In the genomic region with DNA sequence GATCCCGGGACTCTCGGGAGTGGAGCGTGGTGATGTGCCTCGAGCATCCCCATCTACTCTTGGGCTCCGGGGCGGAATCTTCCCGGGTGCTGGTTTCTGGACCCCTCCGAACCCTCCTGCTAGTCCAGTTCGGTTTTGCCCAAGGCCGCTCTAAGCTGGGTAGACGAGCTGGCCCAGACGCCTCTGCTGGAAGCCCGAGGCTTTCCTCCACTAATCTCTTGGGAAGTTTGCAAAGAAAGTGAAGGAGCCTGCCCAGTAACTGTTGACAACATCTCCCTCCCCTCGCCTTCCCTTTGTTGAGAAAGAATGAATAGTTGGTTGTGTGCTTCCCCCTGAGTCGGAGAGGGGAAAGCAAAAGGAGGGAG, we compare ENCODE assay signal across 8 mouse cellular contexts.
A peak's percentile ranks its signal among the peaks of the same experiment; 100 is the strongest.
DNase-seq lines count a peak whose midpoint lies in the region; ATAC-seq and TF ChIP-seq lines count a peak whose summit lies in the region.

No protein-coding gene starts in this region.

- peak; percentile 16 to 53 for DNase-seq in left cerebral cortex, postnatal 10 days (ENCODE audit: extremely low spot score in 1 of 2, low spot score in 2 of 2)
- no peak for DNase-seq in left cerebral cortex, adult 8-10 months (ENCODE audit: low spot score in 2 of 2)
- peak; percentile 12 for DNase-seq in cerebellum, adult 8-10 months
- DNase-seq in gastrocnemius, adult 18-20 months (ENCODE audit: low spot score): peak; percentile 25
- peak; percentile 59 for DNase-seq in hindbrain, postnatal 0 days (ENCODE audit: low spot score)
- DNase-seq in midbrain, postnatal 0 days (ENCODE audit: low spot score): peak; percentile 54
- no peak for DNase-seq in thymus, postnatal 36 days

- H3K27me3 ChIP-seq in hindbrain, postnatal 0 days (ENCODE audit: insufficient read depth, low read length): no peaks in the 10 kb centered on the region
- peaks cover 9% of the 10 kb centered on the region for H3K27me3 ChIP-seq in limb, embryonic 15.5 days
- 0 out of 2 replicates have a peak, but pooled peaks cover 3% of the 10 kb centered on the region for H3K27me3 ChIP-seq in midbrain, postnatal 0 days (ENCODE audit: insufficient read depth, low read length)

- H3K27ac ChIP-seq in hindbrain, postnatal 0 days: peak overlapping the region; percentile 60
- no peak overlapping the region; the same call in 1 of the 2 replicates for H3K27ac ChIP-seq in limb, embryonic 15.5 days
- no peak overlapping the region; the same call in 1 of the 2 replicates for H3K27ac ChIP-seq in midbrain, postnatal 0 days (ENCODE audit: low read depth, low read length)

- TF ChIP-seq CTCF in hindbrain, postnatal 0 days (IDR thresholded peaks at IDR 0.05; ENCODE audit: low read depth): no peak
- TF ChIP-seq CTCF in midbrain, postnatal 0 days (IDR thresholded peaks at IDR 0.05): no peak

- H3K4me1 ChIP-seq in hindbrain, postnatal 0 days (ENCODE audit: insufficient read depth, low read length): peaks cover 7% of the 10 kb centered on the region; the same call in 1 of the 2 replicates
- H3K4me1 ChIP-seq in limb, embryonic 15.5 days: peaks cover 19% of the 10 kb centered on the region
- H3K4me1 ChIP-seq in midbrain, postnatal 0 days (ENCODE audit: insufficient read depth, low read length): no peaks in the 10 kb centered on the region; the same call in 1 of the 2 replicates

- H3K36me3 ChIP-seq in hindbrain, postnatal 0 days (ENCODE audit: insufficient read depth, low read length): no peaks in the 10 kb centered on the region
- no peaks in the 10 kb centered on the region for H3K36me3 ChIP-seq in limb, embryonic 15.5 days
- H3K36me3 ChIP-seq in midbrain, postnatal 0 days (ENCODE audit: insufficient read depth, low read length): no peaks in the 10 kb centered on the region

- H3K4me3 ChIP-seq in hindbrain, postnatal 0 days (ENCODE audit: low read length): peak overlapping the region; percentile 62
- peak overlapping the region; percentile 66 for H3K4me3 ChIP-seq in limb, embryonic 15.5 days
- peak overlapping the region; percentile 60 for H3K4me3 ChIP-seq in midbrain, postnatal 0 days (ENCODE audit: low read depth, low read length)

- WGBS in hindbrain, postnatal 0 days: 0% methylated on average over 15 of the region's 15 CpGs
- WGBS in limb, embryonic 15.5 days: under 1% methylated on average over 15 of the region's 15 CpGs
- WGBS in midbrain, postnatal 0 days: 0% methylated on average over 15 of the region's 15 CpGs

- intact Hi-C loops in left cerebral cortex, postnatal 10 days (cut with DNase I): no loop called here

- peak overlapping the region; percentile 57 for H3K9ac ChIP-seq in hindbrain, postnatal 0 days (replicated peaks; ENCODE audit: low read length)
- peak overlapping the region; percentile 61 for H3K9ac ChIP-seq in limb, embryonic 15.5 days
- 0 out of 2 replicates have a peak overlapping the region, but pooled peaks have one; percentile 30 for H3K9ac ChIP-seq in midbrain, postnatal 0 days (replicated peaks; ENCODE audit: low read length, poor library complexity, severe bottlenecking)

- ATAC-seq in hindbrain, postnatal 0 days: peak; percentile 77
- ATAC-seq in limb, embryonic 15.5 days (ENCODE audit: insufficient number of reproducible peaks, low FRiP score, low TSS enrichment, low read depth): no peak
- peak; percentile 76 for ATAC-seq in midbrain, postnatal 0 days (ENCODE audit: low FRiP score)

- H3K4me2 ChIP-seq in hindbrain, postnatal 0 days (ENCODE audit: low read depth, low read length): peak overlapping the region; percentile 99
- peak overlapping the region; percentile 93 for H3K4me2 ChIP-seq in limb, embryonic 15.5 days
- H3K4me2 ChIP-seq in midbrain, postnatal 0 days (ENCODE audit: low read depth, low read length, poor library complexity, severe bottlenecking): peak overlapping the region; percentile 97

- H3K9me3 ChIP-seq in hindbrain, postnatal 0 days (ENCODE audit: low read length): no peaks in the 10 kb centered on the region
- no peaks in the 10 kb centered on the region for H3K9me3 ChIP-seq in limb, embryonic 15.5 days
- no peaks in the 10 kb centered on the region for H3K9me3 ChIP-seq in midbrain, postnatal 0 days (ENCODE audit: low read length)

Comparison
In these comparisons a context has a peak if more than half of its experiments do, and no peak if none do; other contexts are left out.
1. DNase-seq: peak in left cerebral cortex, postnatal 10 days (2 of 2), cerebellum, adult 8-10 months (single experiment), gastrocnemius, adult 18-20 months (single experiment), hindbrain, postnatal 0 days (single experiment) and midbrain, postnatal 0 days (single experiment); none in left cerebral cortex, adult 8-10 months (0 of 2) and thymus, postnatal 36 days (0 of 2).
2. Peak in every context shown above with its lines, with median percentiles within 50 percentile points of each other: H3K4me2 ChIP-seq, H3K4me3 ChIP-seq and H3K9ac ChIP-seq.